Mouse (Mus musculus) ES-Bruce4 (cell line): ENCODE measurements around the gene Zfp335. TPM values are rescaled to one million over a fixed set of nuclear protein-coding genes. Genes with fewer than 3 reads are reported as not detected.
A peak's percentile ranks its signal among the peaks of the same experiment; 100 is the strongest.

Experiments used
- H3K27ac ChIP-seq: 2 replicates; pipeline ENCODE4 v1.5.1; 2012; ENCODE audit warnings: low read length, inconsistent platforms; ENCODE audit not compliant: insufficient read depth
- H3K27me3 ChIP-seq: 2 replicates; pipeline ENCODE4 v1.6.1; 2012; ENCODE audit warnings: mild to moderate bottlenecking, low read length, inconsistent platforms; ENCODE audit not compliant: control insufficient read depth, poor library complexity, insufficient read depth, severe bottlenecking
- H3K36me3 ChIP-seq: 2 replicates; pipeline ENCODE4 v1.6.1; 2012; ENCODE audit warnings: inconsistent platforms, mild to moderate bottlenecking, low read length, moderate library complexity; ENCODE audit not compliant: control insufficient read depth, poor library complexity, insufficient read depth, severe bottlenecking
- H3K4me1 ChIP-seq: one replicate; pipeline ENCODE4 v1.8.1; 2011; ENCODE audit warnings: low read length; ENCODE audit not compliant: control insufficient read depth, insufficient read depth
- H3K4me3 ChIP-seq: 2 replicates; pipeline ENCODE4 v1.5.1; 2011; ENCODE audit warnings: low read depth, mild to moderate bottlenecking, low read length
- H3K9ac ChIP-seq: 2 replicates; pipeline ENCODE4 v1.6.1; 2012; ENCODE audit warnings: low read depth, mild to moderate bottlenecking, inconsistent platforms; ENCODE audit not compliant: poor library complexity, severe bottlenecking
- H3K9me3 ChIP-seq: replicated peaks from 2 replicates; pipeline ENCODE4 v1.6.1; 2012; ENCODE audit warnings: mild to moderate bottlenecking, low read length, inconsistent platforms; ENCODE audit not compliant: control insufficient read depth, poor library complexity, insufficient read depth, severe bottlenecking
- CTCF ChIP-seq: IDR thresholded peaks from one replicate; pipeline ENCODE4 v1.8.1; 2011; ENCODE audit warnings: low read depth, low read length
- EP300 ChIP-seq: IDR thresholded peaks from 2 replicates; pipeline ENCODE4 v1.6.1; 2011; ENCODE audit warnings: low read depth, low read length; ENCODE audit not compliant: insufficient read depth
- POLR2A ChIP-seq: IDR thresholded peaks from one replicate; pipeline ENCODE4 v1.8.1; 2011; ENCODE audit warnings: low read length; ENCODE audit not compliant: insufficient read depth
- polyA plus RNA-seq: library from polyadenylated mRNA; stranded (reverse); fragments of >200 nt; gene quantifications from 2 replicates; pipeline ENCODE4 v1.2.4, GENCODE M21; 2011; ENCODE audit warnings: low read depth; ENCODE audit not compliant: missing spikeins, insufficient read depth, insufficient read length

Zfp335 gene
- polyA plus RNA-seq, 1 experiment, result 10.6 TPM

DNA sequence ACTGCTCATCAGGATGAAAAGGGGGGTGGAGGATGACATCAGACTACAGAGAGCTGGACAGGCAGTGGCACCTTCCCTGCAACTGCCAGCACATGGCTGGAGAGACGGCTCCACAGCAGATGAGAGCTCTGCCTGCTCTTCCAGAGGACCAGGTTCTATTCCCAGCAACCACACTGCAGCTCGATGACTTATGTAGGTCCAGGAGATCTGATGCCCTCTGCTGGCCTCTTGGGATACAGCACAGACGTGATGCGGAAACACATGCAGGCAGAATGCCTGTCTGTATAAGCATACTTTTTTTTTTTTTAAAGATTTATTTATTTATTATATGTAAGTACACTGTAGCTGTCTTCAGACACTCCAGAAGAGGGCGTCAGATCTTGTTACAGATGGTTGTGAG lies 6.8 kb upstream of the Zfp335 start:
- Histone ChIP-seq H3K9ac (no peak overlapping the region), H3K9me3 (no peaks in the 10 kb centered on the region), H3K4me3 (no peak overlapping the region), H3K36me3 (no peaks in the 10 kb centered on the region), H3K27me3 (no peaks in the 10 kb centered on the region), H3K27ac (0 out of 2 replicates have a peak overlapping the region, but pooled peaks have one; percentile 28), H3K4me1 (peaks cover 6% of the 10 kb centered on the region)
- no peak for TF ChIP-seq POLR2A
- TF ChIP-seq CTCF, result peak; percentile 84

DNA sequence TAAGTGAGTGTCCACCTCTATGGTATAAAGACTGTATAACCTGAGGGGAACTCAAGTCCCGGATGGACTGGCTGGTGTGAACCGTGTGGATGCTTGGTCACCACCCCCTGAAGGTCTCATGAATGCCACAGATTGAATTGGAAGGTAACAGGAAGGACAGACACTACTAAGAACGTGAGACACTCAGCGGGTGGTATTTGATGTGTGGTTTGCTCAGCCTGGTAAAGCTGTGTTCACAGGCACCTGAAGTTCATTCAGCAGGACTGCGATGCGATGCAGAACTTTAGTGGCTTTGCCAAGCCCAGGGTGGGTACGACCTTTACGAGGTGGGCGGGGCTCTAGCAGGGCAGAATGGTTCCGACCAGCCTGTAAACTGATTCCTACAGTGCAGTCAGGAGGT lies 5.8 kb upstream of the Zfp335 start:
- no peaks in the 10 kb centered on the region for H3K9me3 ChIP-seq
- peak overlapping the region; percentile 28; the same call in 1 of the 2 replicates for H3K27ac ChIP-seq
- no peaks in the 10 kb centered on the region for H3K36me3 ChIP-seq
- H3K9ac ChIP-seq, result no peak overlapping the region
- no peaks in the 10 kb centered on the region for H3K27me3 ChIP-seq
- H3K4me3 ChIP-seq, result no peak overlapping the region
- H3K4me1 ChIP-seq, result peaks cover 6% of the 10 kb centered on the region
- no peak for TF ChIP-seq POLR2A
- TF ChIP-seq CTCF, result no peak
- no peak for TF ChIP-seq EP300

DNA sequence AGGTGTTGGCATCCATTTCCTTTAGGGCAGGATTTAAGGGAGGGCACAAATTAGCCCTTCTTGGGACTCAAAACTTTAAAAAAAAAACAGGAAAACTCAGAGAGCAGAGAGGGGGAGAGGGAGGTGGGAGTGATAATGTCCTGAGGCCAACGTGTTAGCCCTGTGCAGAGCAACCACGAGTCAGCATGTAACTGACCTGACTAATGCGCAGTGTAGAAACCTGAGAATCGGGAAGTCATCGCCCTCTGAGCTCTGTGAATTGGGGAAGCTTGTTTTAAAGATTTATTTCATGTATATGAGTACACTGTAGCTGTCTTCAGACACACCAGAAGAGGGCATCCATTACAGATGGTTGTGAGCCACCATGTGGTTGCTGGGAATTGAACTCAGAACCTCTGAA lies 5.3 kb upstream of the Zfp335 start:
- Histone ChIP-seq H3K9ac (no peak overlapping the region), H3K27me3 (no peaks in the 10 kb centered on the region), H3K4me1 (peaks cover 6% of the 10 kb centered on the region), H3K36me3 (no peaks in the 10 kb centered on the region), H3K9me3 (no peaks in the 10 kb centered on the region), H3K27ac (no peak overlapping the region), H3K4me3 (no peak overlapping the region)
- TF ChIP-seq POLR2A, result no peak
- no peak for TF ChIP-seq CTCF
- TF ChIP-seq EP300, result no peak

DNA sequence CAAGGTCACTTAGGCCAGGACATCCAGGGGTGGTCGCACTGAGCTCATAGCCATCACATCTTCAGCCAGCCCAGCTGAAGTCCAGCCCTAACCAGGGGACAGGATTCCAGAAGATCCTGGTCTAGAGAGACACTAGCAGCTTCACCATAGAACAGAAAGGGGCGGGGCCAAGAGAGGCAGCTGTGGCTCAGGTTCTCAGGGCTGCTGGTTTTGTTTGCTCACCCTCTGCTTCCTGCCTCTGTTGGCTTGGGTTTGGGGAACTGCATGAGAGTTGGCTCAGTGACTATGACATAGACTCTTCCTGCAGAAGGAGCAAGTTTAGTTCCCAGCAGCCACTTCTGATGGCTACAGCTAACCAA lies 1.9 kb upstream of the Zfp335 start:
- peaks cover 6% of the 10 kb centered on the region; the same call in 1 of the 2 replicates for H3K36me3 ChIP-seq
- H3K9me3 ChIP-seq, result no peaks in the 10 kb centered on the region
- no peaks in the 10 kb centered on the region for H3K27me3 ChIP-seq
- TF ChIP-seq CTCF (no peak), EP300 (no peak), POLR2A (no peak)
- peaks cover 6% of the 10 kb centered on the region for H3K4me1 ChIP-seq
- H3K4me3 ChIP-seq, result no peak overlapping the region
- H3K27ac ChIP-seq, result no peak overlapping the region
- no peak overlapping the region for H3K9ac ChIP-seq

DNA sequence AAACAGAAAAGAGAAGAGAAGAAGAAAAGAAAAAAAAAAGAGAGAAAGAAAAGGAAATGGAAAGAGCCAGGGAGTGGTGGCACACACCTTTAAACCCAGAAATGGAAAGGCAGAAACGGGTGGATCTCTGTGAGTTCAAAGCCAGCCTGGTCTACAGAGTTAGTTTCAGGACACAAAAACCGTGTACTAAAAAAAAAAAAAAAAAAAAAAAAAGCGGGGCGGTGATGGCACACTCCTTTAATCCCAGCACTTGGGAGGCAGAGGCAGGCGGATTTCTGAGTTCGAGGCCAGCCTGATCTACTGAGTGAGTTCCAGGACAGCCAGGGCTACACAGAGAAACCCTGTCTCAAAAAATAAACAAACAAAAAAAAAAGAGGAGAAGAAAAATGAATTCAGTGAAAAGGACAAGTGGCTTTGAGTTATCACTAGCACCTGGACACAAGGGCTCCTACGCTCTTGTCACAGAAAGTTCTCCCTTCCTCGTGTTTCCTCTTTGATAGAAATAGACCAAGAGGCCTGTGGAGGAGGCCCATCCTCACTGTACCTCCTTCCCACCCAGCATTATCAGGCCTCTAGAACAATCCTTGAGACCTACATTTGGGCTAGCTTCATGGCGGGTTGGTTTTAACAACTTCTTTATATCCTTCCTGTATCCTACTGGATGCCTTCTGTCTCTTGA lies 1.3 kb upstream of the Zfp335 start:
- peaks cover 10% of the 10 kb centered on the region for H3K36me3 ChIP-seq
- H3K9me3 ChIP-seq, result no peaks in the 10 kb centered on the region
- TF ChIP-seq EP300, result no peak
- no peak for TF ChIP-seq POLR2A
- no peak for TF ChIP-seq CTCF
- no peak overlapping the region for H3K27ac ChIP-seq
- no peaks in the 10 kb centered on the region for H3K27me3 ChIP-seq
- no peak overlapping the region for H3K4me3 ChIP-seq
- peaks cover 3% of the 10 kb centered on the region for H3K4me1 ChIP-seq
- peak overlapping the region; percentile 95 for H3K9ac ChIP-seq

DNA sequence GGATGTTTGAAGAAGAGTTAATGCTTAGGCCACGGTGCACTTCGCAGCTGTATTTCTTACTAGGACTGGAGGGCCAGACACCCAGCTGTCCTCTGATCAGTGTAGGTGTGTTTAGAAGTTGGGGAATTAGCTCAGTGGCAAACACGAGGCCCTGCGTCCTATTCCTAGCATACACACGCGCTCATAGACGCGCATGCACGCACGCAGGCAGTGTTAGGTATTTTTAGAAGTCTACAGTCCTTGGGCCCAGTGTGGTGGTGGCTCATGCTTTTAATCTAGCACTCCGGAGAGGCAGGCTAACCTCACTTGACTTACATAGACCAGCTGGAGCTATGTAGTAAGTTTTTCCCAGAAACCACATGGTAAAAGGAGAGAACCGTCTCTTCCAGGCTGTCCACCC lies 594 bp upstream of the Zfp335 start:
- H3K27ac ChIP-seq, result peak overlapping the region; percentile 57
- no peaks in the 10 kb centered on the region for H3K4me1 ChIP-seq
- TF ChIP-seq CTCF, result no peak
- no peak for TF ChIP-seq POLR2A
- no peak for TF ChIP-seq EP300
- H3K4me3 ChIP-seq, result peak overlapping the region; percentile 96
- H3K27me3 ChIP-seq, result no peaks in the 10 kb centered on the region
- peaks cover 17% of the 10 kb centered on the region for H3K36me3 ChIP-seq
- no peaks in the 10 kb centered on the region for H3K9me3 ChIP-seq
- peak overlapping the region; percentile 95 for H3K9ac ChIP-seq
